Mouse (Mus musculus): ENCODE measurements around the gene Ncor2.

- TF ChIP-seq CTCF (conservative IDR thresholded peaks at IDR 0.05; ENCODE audit: low read length), result no peak
- TF ChIP-seq POU5F1 (IDR thresholded peaks at IDR 0.05; ENCODE audit: borderline replicate concordance, low read length), result no peak
- no peak for TF ChIP-seq NANOG (IDR thresholded peaks at IDR 0.05; ENCODE audit: borderline replicate concordance, low read length)
These were observed 122.1 kb downstream of the Ncor2 start for GRCm38 (mm10) chr5:125056696-125057554.
